Mouse (Mus musculus) intestine, embryonic 16.5 days (tissue): ENCODE measurements around the gene Il6st. TPM values are rescaled to one million over a fixed set of nuclear protein-coding genes. Genes with fewer than 3 reads are reported as not detected.

Experiments used
- ATAC-seq: fragments of 200-750 bp; cut with Nextera tagmentation; 2 replicates; pipeline ENCODE4 v1.8.0; 2017; ENCODE audit warnings: moderate TSS enrichment, moderate library complexity
- H3K27ac ChIP-seq: fragments of 300-500 bp; sonication (generic); 2 replicates; pipeline ENCODE4 v1.5.1; 2014; ENCODE audit warnings: mild to moderate bottlenecking, low read length
- H3K27me3 ChIP-seq: fragments of 300-500 bp; sonication (generic); replicated peaks from 2 replicates; pipeline ENCODE4 v1.6.1; 2014; ENCODE audit warnings: low read length, control low read depth, mixed read lengths; ENCODE audit not compliant: control insufficient read depth, insufficient read depth
- H3K36me3 ChIP-seq: fragments of 300-500 bp; sonication (generic); 2 replicates; pipeline ENCODE4 v1.6.1; 2014; ENCODE audit warnings: low read length, control low read depth; ENCODE audit not compliant: control insufficient read depth, insufficient read depth
- H3K4me1 ChIP-seq: fragments of 300-500 bp; sonication (generic); 2 replicates; pipeline ENCODE4 v1.6.1; 2014; ENCODE audit warnings: low read length, control low read depth, mixed read lengths; ENCODE audit not compliant: control insufficient read depth, insufficient read depth
- H3K4me2 ChIP-seq: fragments of 300-500 bp; sonication (generic); 2 replicates; pipeline ENCODE4 v1.6.1; 2014; ENCODE audit warnings: low read depth, low read length, control low read depth
- H3K4me3 ChIP-seq: fragments of 300-500 bp; sonication (generic); 2 replicates; pipeline ENCODE4 v1.5.1; 2014; ENCODE audit warnings: mild to moderate bottlenecking, low read length
- H3K9ac ChIP-seq: fragments of 300-500 bp; sonication (generic); 2 replicates; pipeline ENCODE4 v1.6.1; 2014; ENCODE audit warnings: low read depth, low read length
- H3K9me3 ChIP-seq: fragments of 300-500 bp; sonication (generic); 2 replicates; pipeline ENCODE4 v1.6.1; 2016; ENCODE audit warnings: low read length, control low read depth; ENCODE audit not compliant: control insufficient read depth
- WGBS: fragments of 180-500 bp; shearing (Covaris S2); extraction: QIAGEN DNeasy Blood & Tissue Kit; methylation state at CpG from one replicate; pipeline ENCODE4 v1.1.7; 2014; 5-methylcytosine and 5-hydroxymethylcytosine counted together
- polyA plus RNA-seq: library from polyadenylated mRNA; unstranded; fragments of >200 nt; fragmentation: Nextera tagmentation; extraction: Ambion mirVana; gene quantifications from 2 replicates; pipeline ENCODE4 v1.2.1, GENCODE M21; 2015

The Il6st gene
- polyA plus RNA-seq, 1 experiment from 2014 or later: 24.5 TPM

DNA sequence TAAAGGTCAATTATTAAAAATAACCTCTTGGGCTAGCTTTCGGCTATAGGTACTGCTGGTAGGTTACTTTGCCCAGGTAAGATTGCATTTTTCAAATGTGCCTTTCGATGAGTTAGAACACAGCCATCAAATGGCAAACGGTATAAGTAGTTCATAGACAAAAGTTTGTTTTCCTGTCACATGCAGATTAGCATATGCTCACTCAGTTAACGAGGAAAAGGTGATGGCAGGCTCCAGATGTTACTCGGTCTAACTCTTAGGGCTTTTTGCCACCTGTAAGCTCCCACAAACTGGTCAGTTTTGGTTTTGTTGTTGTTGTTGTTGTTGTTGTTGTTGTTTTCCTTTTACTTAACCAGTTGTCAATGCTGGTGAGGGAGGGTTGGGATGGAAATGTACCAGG lies 44.6 kb downstream of the Il6st start:
- peaks cover 9% of the 10 kb centered on the region; the same call in 1 of the 2 replicates for H3K36me3 ChIP-seq
- no peaks in the 10 kb centered on the region for H3K9me3 ChIP-seq
- no peak overlapping the region for H3K4me2 ChIP-seq
- WGBS: 89% methylated on average over 5 of the region's 5 CpGs
- H3K9ac ChIP-seq: no peak overlapping the region
- H3K27ac ChIP-seq: no peak overlapping the region
- H3K4me3 ChIP-seq: no peak overlapping the region
- H3K4me1 ChIP-seq: no peaks in the 10 kb centered on the region
- no peaks in the 10 kb centered on the region for H3K27me3 ChIP-seq
- ATAC-seq: no peak

DNA sequence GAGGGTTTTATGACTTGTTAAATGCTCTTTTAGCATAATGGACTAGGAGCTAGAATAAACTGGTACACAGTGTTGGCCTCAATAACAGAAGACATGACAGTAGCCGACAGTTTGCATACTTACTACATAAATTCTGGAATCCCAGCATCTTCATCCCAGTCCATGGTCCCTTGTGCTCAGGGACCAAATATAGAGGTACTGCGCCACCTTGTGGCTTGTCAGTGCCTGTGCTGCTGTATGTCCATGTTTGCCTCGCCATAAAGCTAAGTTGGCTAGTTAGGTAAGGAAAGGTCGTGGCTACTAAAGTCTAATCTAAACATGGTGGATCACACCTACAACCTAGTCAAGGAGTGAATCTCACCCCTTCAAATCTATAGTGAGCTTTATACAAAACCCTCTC lies 45.6 kb downstream of the Il6st start:
- 26% methylated on average over 4 of the region's 4 CpGs for WGBS
- H3K36me3 ChIP-seq: peaks cover 5% of the 10 kb centered on the region; the same call in 1 of the 2 replicates
- H3K27ac ChIP-seq: no peak overlapping the region
- peak; percentile 62 for ATAC-seq
- no peaks in the 10 kb centered on the region for H3K4me1 ChIP-seq
- no peak overlapping the region for H3K9ac ChIP-seq
- H3K4me3 ChIP-seq: no peak overlapping the region
- no peak overlapping the region for H3K4me2 ChIP-seq
- no peaks in the 10 kb centered on the region for H3K27me3 ChIP-seq
- H3K9me3 ChIP-seq: no peaks in the 10 kb centered on the region

DNA sequence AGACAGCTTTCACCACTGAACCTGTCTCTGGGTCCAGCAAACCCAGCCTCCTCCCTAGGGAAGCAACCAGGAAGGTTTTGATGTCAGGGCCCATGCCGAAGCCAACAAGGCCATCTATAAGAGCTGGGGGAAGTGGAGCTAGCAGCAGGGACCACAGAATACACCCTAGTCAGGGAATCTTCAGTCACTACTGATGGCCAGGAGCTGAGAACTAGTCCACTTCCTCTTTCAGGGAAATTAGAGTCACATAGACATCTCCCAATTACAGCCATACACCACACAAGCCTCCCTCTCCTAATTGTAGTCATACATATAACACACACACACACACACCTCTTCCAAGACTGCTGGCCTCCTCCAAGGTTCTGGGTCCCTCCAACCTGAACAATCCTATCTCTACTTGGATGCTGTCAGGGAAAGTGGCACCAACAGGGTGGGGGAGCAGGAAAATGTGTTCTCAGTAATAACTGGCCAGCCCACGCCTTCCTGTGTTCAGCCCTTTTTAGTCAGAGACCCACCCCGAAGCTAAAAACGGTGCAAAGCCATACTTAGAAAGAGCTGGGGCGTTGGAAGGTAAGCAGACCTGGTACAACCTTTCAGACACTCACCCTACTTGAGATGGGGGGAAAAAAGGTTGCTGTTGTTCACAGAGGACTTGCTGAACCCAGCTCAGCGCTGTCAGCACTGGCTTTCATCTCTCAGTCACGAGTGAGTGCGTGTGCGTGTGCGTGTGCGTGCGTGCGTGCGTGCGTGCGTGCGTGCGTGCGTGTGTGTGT lies 46.8 kb downstream of the Il6st start:
- no peak overlapping the region for H3K4me3 ChIP-seq
- H3K4me2 ChIP-seq: no peak overlapping the region
- no peak overlapping the region for H3K9ac ChIP-seq
- no peaks in the 10 kb centered on the region for H3K36me3 ChIP-seq
- no peak overlapping the region for H3K27ac ChIP-seq
- H3K9me3 ChIP-seq: no peaks in the 10 kb centered on the region
- no peaks in the 10 kb centered on the region for H3K27me3 ChIP-seq
- ATAC-seq: no peak
- 90% methylated on average over 19 of the region's 19 CpGs for WGBS
- H3K4me1 ChIP-seq: no peaks in the 10 kb centered on the region

DNA sequence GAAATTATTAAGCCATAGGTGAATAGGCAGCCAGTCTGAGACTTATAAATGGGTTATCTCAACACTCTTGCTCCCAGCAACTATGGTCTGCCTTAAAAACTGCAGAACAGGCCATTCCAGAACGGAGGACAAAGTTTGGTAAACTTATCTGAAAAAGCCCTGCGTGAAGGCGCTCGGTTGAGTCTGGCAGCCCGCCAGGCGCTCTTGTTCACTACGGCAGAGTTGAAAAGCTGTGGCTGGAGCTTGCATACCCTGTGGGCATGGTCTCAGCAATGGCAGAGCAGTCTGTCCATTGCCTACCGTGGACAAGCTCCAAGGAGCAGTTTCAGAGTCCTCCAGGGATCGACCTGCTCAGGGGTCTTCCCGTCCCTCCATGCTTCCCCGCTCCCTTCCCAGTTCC lies 47.4 kb downstream of the Il6st start:
- no peaks in the 10 kb centered on the region for H3K9me3 ChIP-seq
- H3K4me2 ChIP-seq: no peak overlapping the region
- no peak for ATAC-seq
- no peak overlapping the region for H3K27ac ChIP-seq
- H3K9ac ChIP-seq: no peak overlapping the region
- no peaks in the 10 kb centered on the region for H3K27me3 ChIP-seq
- no peaks in the 10 kb centered on the region for H3K4me1 ChIP-seq
- H3K36me3 ChIP-seq: no peaks in the 10 kb centered on the region
- no peak overlapping the region for H3K4me3 ChIP-seq
- 66% methylated on average over 11 of the region's 11 CpGs for WGBS

DNA sequence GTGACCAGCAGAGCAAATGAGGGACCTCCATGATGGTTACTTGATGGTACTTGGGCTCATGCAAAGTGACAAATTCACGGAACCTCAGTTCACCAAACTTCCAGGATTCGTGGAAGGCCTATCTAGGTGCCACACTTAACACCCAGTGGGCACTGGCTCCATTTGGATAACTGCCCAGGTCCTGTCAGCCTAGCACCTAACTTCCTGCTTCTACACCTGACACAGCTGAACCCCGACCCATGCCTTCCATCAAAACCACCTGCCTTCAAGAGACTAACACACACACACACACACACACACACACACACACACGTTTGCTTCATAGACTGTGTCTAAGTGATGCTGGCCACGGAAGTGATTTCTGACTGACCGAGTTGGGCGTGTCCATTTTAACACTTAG lies 47.9 kb downstream of the Il6st start:
- Histone ChIP-seq H3K9me3 (no peaks in the 10 kb centered on the region), H3K4me3 (no peak overlapping the region), H3K4me2 (no peak overlapping the region), H3K4me1 (no peaks in the 10 kb centered on the region), H3K9ac (no peak overlapping the region), H3K27me3 (no peaks in the 10 kb centered on the region), H3K36me3 (no peaks in the 10 kb centered on the region), H3K27ac (no peak overlapping the region)
- ATAC-seq: no peak
- WGBS: 86% methylated on average over 7 of the region's 7 CpGs

DNA sequence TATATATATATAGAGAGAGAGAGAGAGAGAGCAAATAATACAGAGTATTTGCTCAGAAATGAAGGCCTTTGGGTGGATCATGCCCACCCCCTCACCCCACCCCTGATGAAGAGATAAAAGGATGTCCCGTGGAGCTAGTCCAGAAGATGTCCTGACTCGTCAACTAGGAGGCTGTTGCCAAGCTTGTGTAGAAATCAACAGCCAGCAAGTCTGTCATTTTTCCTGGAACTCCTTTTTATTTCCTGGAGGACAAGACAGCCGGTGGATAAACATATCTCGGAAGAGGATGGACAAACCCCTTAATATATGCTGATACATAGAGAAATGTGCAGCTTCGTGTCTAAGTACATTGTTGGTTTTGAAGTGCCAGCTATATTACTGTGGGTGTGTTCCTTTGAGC lies 49.0 kb downstream of the Il6st start:
- Histone ChIP-seq H3K27ac (no peak overlapping the region), H3K4me3 (no peak overlapping the region), H3K27me3 (no peaks in the 10 kb centered on the region), H3K36me3 (no peaks in the 10 kb centered on the region), H3K4me1 (no peaks in the 10 kb centered on the region), H3K4me2 (no peak overlapping the region), H3K9ac (no peak overlapping the region), H3K9me3 (no peaks in the 10 kb centered on the region)
- 60% methylated on average over 5 of the region's 5 CpGs for WGBS
- no peak for ATAC-seq

DNA sequence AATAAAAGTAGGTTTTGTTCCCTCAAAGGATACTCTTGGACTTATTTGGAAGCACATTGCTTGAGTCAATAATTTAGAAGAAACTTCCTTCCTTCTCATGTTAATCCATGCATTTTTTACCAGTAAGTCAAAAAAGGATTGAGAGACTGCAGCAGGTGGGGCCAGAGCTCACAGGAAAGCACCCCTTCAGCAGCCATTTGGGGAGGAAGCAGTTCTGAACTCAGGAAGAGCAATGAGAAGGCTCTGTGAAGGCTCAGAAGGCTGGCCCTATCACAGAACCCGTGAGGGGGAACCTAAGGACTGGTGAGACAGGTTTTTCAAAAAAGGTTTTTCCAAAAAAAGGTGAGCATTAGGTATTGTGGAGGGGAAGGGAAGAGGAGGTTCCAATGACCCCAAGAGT lies 50.7 kb downstream of the Il6st start:
- H3K4me1 ChIP-seq: no peaks in the 10 kb centered on the region
- no peak overlapping the region for H3K27ac ChIP-seq
- no peak overlapping the region for H3K4me3 ChIP-seq
- no peak for ATAC-seq
- H3K27me3 ChIP-seq: no peaks in the 10 kb centered on the region
- H3K36me3 ChIP-seq: no peaks in the 10 kb centered on the region
- H3K9me3 ChIP-seq: no peaks in the 10 kb centered on the region
- H3K9ac ChIP-seq: no peak overlapping the region
- 49% methylated on average over 1 of the region's 1 CpGs for WGBS
- no peak overlapping the region for H3K4me2 ChIP-seq

DNA sequence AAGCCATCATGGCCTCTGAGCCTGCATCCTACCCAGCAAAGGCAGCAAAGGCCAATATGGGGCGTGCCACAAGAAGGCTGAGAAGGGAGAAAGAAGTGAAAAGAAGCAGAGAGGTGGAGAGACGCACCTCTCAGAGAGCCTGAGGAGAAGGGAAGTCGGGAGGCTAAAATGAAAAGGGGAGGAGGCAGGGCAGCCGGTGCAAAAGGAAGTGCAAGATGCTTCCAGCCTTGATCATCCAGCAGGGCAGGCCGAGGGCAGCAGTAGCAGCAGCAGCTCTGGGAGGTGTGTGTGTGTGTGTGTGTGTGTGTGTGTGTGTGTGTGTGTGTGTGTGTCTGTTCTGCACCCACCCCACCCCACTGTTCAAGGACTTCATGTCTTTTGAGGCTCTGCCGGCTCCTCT lies 58.4 kb downstream of the Il6st start:
- no peaks in the 10 kb centered on the region for H3K27me3 ChIP-seq
- no peaks in the 10 kb centered on the region for H3K36me3 ChIP-seq
- ATAC-seq: no peak
- H3K27ac ChIP-seq: no peak overlapping the region
- H3K9ac ChIP-seq: no peak overlapping the region
- no peaks in the 10 kb centered on the region for H3K9me3 ChIP-seq
- H3K4me1 ChIP-seq: no peaks in the 10 kb centered on the region
- no peak overlapping the region for H3K4me3 ChIP-seq
- WGBS: 57% methylated on average over 6 of the region's 6 CpGs
- no peak overlapping the region for H3K4me2 ChIP-seq

DNA sequence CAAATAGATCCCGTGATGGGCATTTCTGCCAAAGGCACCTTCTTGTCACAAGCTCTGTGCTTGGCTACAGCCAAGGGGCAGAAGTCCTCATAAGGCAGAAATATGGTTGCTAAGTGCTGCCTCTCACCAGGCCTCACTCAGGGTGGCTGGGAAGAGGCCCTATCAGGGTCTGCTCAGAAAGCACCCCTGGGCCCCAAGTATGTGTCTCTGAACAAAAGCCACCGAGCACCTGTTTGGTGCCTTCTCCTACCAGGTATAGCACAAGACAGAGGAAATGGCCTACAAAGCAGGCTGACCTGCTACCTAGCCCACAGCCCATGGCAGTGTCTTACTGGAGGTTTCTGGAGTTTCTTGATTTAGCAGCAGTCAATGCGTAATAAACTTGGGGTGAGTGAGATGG lies 59.0 kb downstream of the Il6st start:
- Histone ChIP-seq H3K9ac (no peak overlapping the region), H3K27me3 (no peaks in the 10 kb centered on the region), H3K4me3 (no peak overlapping the region), H3K27ac (no peak overlapping the region), H3K36me3 (no peaks in the 10 kb centered on the region), H3K9me3 (no peaks in the 10 kb centered on the region), H3K4me1 (no peaks in the 10 kb centered on the region), H3K4me2 (no peak overlapping the region)
- WGBS: 74% methylated on average over 3 of the region's 3 CpGs
- no peak for ATAC-seq
